Mouse (Mus musculus): ENCODE results near the gene Cox8a.

Gene Cox8a

DNA sequence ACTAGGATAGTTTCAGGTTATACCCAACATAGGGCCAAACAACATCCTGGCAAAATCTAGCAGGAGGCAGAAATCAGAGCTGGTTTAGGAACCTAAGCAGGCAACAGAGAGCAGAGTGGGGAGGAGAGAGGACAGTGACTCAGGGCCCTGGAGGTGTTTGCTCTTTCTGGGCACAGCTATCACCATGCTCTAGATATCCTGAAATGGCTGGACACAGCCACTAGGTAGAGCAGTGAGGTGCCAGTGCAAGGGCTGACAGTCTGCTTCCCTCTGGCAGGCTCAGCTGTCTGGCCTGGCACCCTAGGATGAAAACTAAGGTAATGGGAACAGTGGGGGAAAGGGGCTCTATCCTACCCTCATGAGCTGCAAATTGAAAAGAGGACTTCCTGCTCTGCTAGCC is 6.1 kb upstream of the Cox8a start:
- no peak for DNase-seq (ENCODE audit: low read depth, low spot score)

DNA sequence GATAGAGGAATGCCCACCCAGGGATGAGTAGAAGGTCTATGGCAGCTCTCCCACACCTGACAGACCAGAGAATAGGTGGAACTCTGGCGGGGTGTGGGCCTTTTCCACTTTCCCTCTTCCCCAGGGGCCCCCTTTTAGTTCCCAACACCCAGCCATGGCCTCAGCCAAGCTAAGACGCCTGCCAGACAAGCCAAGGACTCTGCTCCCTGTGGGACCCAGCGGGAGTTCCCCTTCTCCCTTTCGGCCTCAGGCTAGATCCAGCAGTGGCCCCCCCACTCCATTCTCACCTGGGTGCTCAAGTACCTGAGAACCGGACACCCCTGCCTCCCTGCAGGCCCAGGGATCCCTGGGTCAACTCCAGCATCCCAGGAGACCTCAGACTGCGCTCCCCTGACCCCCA is 4.8 kb upstream of the Cox8a start:
- no peak for DNase-seq (ENCODE audit: low read depth, low spot score)

DNA sequence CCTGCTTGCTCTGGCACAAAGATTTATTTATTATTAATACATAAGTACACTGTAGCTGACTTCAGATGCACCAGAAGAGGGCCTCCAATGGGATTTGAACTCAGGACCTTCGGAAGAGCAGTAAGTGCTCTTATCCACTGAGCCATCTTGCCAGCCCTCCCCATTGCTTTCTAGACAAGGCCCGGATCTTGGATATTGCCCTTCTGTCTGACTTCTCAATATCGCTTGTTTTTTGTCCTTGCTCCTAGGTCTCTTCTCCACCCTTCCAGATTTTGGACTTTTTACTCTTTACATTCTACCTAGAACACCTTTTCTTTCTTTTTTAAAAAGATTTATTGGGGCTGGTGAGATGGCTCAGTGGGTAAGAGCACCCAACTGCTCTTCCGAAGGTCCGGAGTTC is 1.3 kb upstream of the Cox8a start:
- DNase-seq (ENCODE audit: low read depth, low spot score) = no peak

DNA sequence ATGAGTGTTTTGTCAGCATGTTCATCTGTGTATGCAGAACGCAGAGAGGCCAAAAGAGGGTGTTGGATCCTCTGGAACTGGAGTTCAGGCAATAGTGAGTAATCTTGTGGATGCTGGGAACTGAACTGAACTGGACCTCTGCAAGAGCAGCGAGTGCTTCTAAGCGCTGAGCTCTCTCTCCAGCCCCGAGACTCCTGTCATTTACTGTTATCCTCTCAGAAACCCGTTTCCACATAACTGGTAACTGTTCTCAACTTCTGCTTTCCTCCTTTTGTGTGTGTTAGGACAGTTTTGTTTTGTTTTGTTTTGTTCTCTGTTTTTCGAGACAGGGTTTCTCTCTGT is 481 bp upstream of the Cox8a start:
- DNase-seq (ENCODE audit: low read depth, low spot score) = no peak

DNA sequence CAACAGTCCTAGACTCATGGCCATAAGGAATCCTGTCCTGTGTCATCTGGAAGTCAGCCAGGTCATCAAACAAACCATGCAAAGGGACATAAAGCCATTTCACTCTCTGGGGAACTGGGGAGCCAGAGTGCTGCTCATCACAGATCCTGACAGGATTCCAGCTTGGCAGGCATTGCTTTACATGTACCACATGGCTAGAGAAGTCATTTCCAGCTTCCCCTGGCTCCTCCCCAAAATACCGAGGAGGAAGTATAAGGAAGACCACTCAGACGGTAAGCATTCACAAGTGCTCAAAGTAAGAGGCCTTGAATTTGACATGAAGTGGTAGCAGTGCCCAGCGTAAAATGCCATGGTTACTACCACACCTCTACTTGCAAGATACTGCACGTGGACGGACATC is 2.9 kb downstream of the Cox8a start:
- DNase-seq (ENCODE audit: low read depth, low spot score) = no peak

DNA sequence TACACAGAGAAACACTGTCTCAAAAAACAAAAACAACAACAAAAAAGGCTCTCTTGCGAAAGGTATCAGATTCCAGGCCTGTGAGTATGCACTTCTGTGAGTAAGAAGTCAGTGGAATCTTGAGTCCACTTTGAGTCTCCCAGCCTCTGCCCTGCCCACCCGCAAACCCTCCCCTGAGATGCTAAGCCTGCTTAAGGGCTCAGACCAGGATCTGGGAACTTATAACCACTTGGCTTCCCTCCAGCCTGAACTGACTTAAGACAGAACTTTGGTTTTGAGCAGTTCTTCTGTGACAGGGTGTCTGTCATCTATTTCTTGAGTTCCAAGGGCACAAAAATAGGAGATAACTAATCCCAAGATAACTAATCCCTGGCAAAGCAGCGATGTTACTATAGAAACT is 4.4 kb downstream of the Cox8a start:
- DNase-seq (ENCODE audit: low read depth, low spot score) = no peak

DNA sequence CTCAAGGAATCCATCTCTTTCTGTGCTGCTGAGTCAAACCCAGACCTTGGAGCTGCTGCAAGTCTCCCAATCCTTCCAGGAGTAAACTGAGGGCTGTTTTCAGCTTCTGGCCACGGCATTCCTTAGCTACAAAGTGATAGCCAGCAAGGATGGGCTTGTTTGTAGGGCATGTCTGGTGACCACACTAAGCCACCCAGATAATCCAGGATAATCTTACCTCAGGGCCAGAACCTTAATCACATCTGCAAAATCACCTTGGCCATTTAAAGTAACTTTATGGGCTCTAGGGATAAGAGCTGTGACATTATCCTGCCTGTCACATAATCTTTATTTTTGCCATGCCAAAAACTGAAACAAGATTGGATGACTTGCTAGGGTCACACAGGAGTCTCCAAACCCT is 5.2 kb downstream of the Cox8a start:
- DNase-seq (ENCODE audit: low read depth, low spot score) = no peak

DNA sequence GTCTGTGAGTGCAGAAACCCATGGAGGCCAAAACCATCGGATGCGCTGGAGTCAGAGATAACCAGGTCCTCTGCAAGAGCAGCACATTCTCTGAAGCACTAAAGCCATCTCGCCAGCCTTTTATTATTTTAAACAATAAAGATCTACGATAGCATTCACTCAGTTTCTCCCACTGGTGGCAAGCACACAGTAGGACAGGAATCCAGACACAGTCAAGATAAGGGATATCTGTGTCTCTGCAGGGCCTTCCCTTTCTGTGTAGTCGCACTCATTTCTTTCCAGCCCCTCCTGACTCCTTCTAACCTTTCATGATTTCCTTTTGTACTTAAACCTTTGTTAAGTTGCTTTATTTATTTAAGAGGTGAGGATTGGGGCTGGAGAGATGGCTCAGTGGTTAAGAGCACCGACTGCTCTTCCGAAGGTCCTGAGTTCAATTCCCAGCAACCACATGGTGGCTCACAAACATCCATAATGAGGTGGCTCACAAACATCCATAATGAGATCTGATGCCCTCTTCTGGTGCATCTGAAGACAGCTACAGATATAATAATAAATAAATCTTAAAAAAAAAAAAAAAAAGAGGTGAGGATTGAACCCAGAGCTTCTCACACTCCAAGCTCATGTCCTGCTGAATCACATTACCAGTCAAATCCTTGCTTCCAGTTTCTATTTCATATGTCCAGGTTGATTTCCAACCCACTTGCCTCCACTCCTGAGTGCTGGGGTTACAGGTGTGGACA is 7.3 kb downstream of the Cox8a start:
- no peak for DNase-seq (ENCODE audit: low read depth, low spot score)

DNA sequence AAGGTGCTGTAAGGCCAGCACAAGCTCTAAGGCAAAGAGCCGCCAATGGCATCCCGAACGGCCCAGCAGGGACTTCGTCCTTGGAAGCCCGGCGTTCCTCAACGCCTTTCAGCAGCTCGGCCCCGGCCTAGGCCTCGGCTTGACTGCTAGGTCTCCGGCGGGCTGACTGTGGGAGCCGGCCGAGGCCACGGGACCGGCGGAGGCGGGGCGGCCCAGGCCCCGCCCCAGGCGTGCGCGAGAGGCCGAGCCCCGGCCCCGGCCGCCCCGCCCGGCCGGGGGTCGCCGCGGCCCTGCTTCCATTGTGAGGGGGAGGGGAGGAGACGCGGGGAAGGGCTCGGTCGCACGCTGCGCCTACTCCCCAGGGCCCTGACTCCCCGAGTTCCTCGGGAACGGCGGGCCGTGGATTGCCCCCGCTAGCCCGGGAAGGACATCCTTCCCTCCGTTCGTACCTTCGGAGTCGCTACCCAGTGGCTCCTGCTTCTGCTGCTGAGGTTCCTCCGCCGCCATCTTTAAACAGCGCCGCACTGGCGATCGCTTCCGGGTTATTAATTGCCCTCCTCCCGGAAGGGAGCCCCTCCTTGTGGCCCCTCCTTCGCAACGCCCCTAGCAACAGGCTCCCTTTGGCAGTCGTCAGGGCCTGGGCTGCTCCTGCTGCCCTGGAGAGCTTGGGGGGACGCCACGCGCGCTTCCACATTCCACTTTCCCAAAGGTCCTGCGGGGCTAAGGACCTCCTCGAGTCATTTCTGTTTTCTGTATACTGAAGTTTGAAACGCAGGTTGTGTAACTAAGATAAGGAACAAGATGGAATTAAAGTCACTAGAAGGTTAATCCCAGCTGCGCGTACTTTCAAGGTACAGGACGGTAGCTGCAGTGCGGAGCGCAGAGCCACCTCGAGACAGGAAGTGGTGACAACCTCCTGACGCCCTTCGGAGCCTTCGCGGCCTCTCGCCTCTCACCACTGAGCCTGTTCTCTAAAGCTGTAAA is 11.4 kb downstream of the Cox8a start, which contains the start of gene Otub1:
Otub1 (minus strand) TSS at position 564 of the 984 bp plus-strand sequence.
- peak; percentile 84 for DNase-seq (ENCODE audit: low read depth, low spot score)

DNA sequence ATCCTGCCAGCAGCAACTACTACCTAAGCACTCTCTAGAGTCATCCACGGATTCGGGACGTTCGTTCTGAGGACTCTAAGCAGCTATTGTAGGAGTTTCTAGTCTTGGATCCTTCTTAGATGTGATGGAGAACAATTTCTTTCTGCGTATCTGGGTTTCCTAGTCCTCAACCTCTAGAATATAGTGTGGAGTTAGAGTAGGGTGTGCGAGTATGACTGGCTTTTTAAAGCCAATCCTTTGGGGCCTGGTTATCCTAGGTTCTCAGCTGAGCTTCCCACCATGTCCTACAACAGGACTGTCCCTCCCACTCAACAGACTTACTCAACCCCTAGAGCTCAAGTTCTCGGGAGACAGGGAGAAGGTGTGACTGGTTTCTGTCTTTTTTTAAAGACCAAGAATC is 12.1 kb downstream of the Cox8a start:
- no peak for DNase-seq (ENCODE audit: low read depth, low spot score)

DNA sequence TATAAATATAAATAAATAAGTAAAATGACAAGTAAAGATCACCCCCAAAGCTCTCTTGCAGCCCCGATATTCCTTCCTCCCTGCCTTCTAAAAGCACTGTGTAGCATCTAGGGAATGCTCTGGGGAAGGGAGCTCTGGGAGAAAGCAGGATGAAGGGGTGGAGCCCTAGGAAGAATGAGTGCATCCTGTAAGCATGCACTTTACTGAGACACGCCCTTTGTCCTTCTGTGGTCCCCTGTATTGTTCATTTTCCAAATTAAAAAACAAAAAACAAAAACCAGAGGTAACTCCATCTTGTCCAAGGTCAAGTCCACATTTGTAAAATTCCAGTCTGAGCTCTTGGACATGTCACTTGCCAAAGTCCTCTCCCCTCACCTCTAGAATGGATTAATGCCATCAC is 12.5 kb downstream of the Cox8a start:
- DNase-seq (ENCODE audit: low read depth, low spot score) = no peak

DNA sequence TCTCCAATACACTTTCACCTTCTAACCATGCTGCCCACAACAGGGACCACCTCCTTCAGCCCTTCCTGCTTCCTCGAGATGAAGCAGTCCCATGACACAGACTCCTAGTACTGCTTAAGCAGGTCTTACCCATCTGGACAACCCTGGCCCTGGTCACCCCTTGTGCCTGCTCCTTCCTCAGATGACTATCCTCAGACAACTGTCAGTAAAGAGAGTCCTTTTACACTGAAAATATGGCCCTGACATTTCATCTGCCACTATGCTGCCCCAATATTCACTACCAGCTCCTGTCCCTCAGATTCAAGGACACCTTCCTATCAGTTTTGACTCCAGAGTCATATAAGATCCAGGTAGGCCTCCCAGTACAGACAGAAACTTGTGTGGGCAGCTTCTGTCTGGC is 17.0 kb downstream of the Cox8a start:
- DNase-seq (ENCODE audit: low read depth, low spot score) = no peak

DNA sequence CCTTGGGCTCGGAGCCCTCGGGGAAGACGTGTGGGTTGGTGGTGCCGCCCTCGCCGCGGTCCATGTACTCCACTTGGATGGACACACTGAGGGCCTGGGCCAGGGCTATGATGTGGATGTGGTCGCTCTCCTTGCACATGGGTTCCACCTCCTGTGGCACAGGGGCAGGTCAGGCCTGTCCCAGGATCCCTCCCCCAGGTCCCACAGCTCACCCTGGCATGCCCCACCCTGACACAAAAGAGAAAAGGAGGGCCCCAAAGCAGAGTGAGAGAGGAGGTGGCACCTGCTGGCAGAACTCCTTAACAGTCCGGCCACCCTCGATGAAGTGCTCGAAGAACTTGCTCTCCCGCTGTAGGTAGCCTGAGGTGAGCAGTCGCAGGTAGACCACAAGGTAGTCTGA is 18.3 kb downstream of the Cox8a start:
- DNase-seq (ENCODE audit: low read depth, low spot score) = no peak

DNA sequence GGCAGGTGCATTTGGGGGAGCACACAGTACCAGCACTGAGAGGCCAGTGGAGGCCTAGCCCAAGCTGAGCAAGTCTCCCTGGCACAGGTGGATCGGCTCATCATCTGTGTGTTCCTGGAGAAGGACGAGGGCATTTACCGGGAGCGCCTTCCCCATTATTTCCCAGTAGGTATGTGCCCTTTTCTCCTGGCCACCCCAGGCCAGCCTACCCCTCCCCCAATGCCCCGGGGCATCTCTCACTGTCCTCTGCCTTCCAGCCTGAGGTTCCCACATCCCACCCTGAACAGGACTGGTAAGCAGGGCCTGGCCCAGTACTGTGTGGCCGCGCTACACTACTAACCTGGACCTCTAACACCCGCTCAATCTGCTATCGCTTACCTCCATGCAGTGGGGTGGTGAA is 20.0 kb downstream of the Cox8a start:
- DNase-seq (ENCODE audit: low read depth, low spot score) = no peak

DNA sequence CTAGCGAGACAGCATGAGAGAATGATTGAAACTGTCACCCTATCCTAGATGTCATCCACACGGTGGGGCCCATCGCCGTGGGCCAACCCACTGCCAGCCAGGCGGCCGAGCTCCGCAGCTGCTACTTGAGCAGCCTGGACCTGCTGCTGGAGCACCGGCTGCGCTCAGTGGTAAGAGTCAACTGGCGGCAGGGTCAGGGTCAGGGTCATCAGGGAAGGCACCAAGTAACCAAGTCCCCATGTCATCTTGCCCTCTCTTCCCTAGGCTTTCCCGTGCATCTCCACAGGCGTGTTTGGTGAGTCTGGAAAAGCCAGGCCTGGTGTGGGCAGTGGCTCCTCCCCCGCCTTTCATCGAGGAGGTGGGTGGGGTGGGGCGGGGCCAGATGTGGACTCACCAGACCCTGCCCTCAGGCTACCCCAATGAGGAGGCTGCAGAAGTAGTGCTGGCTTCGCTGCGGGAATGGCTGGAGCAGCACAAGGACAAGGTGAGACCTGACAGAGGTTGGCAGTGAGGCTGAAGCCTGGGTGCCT is 20.6 kb downstream of the Cox8a start:
- DNase-seq (ENCODE audit: low read depth, low spot score) = peak; percentile 48

DNA sequence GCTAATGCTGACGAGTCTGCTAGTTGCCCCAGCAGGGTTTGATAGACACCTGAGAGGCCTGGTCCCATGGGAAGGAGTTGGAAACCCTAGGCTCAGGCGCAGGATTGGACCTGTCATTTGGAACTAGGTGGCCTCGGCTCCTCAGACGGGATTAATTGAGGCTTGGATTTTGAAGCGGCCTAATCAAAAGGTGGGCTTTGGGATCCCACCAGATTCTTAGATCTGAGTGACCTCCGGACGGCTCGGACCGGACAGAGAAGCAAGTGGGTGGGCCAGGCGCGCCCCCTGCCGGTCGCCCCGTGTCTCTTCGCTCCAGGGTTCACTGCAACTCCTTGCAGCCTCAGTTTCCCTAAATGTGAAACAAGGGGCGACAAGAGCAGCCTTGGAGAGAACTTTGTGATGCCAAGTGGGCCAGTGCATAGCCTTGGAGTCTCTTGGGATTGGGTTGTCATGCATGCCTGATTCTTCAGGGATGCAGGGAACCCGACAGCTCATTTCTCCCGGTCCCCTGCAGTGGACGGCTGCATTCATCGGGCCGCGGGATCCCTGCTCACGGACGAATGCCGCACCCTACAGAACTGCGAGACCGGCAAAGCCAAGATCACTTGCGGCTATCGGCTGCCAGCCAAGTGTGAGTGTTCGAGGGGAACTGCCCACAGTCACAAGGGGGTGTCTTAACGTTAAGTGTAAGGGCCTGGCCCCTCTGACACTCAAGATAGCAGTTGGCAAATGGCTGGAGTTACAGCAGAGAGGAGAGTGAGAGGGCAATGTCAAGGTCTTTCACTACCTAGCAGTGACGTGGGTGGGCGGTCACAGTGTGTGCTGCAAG is 21.3 kb downstream of the Cox8a start:
- DNase-seq (ENCODE audit: low read depth, low spot score) = no peak

DNA sequence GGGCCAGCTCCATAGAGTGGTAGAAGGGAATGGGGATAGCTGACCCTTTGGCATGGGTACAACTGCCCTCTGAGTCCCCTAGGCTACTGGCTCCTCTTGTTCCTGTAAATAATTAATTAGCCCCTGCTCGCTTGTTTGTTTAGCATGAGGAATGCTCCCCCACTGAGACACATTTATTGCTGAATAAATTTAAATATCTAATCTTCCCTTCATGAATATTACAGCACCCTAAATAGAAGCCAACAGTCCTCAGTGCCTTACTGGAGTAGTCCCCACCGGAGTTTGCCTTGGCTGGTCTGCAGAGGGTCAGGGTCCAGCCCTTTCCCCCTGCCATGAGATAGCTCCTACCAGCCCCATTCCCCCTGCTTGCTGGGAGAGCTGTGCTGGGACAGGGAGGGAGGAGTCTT is 24.9 kb downstream of the Cox8a start:
- no peak for DNase-seq (ENCODE audit: low read depth, low spot score)

DNA sequence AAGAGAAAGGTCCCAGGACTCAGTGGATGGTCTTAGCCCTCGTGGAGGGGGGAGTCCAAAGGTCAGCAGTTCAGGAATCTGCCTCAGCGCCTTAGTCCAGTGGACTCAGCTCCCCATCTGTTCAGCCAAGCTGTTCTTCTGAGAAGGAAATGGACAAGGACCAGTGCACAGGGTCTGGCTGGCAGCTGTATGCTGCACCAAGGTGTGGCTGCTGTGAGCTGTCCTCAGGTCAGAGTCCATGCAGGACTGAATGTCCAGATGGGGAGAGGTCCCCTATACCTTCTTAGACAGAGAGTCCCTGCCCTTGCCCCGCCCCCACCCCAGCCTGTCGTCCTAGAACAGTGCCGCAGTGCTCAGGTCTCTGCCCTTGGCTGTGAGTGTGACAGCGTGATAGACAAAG is 25.8 kb downstream of the Cox8a start:
- DNase-seq (ENCODE audit: low read depth, low spot score) = no peak

DNA sequence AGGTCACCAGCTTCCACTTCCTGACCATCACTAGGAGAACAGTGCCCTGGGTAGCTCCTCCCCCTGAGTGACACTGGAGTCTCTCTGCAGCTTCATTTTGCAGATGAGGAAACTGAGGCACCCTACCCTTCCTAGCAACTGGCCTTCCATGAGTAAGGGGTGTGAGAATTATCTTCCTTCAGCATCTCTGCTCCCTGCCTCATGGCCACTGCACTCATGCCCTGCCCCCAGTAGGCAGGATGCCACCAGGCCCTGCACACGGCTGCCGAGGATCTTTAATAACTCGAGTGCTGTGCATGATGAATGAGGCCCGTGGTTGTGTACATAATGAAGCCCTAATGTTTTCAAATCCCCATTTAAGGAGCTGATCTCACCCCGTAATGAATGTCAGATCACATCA is 26.4 kb downstream of the Cox8a start:
- DNase-seq (ENCODE audit: low read depth, low spot score) = no peak

DNA sequence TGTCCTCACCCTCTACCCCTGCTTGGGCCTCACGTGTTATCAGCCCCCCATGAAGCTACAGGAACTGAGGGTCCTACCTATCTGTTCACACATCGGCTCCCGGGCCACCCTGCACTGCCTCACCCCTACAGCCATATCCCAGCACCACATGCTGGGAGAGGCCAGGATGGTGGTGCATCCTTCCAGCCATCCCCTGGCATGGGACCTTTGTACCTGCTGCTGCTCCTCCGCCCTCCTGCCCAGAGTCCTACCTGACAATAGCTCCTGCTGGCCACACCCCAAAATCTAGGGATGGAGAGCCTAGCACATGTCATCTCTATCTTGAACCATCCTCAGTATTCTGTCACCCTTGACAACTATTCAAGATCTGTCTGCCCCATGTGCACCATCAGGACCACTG is 28.4 kb downstream of the Cox8a start:
- no peak for DNase-seq (ENCODE audit: low read depth, low spot score)

DNA sequence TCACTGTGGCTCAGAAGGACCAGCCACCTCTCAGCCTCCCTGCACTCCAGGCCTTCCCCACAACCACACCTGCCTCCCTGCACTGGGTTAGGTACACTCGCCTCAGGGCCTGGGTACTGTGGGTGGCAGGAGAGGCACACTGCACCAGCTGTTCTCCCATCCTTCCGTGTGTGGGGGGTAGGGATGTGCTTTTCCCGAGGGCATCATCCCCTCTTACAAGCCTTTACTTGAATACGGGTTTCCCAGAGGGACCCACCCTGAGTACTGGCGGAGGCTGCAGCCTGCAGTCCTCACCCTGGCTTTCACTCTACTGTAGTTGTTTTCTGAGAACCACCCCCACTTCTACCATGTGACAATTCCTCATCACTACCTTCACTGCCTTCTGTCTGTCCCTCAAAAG is 30.3 kb downstream of the Cox8a start:
- DNase-seq (ENCODE audit: low read depth, low spot score) = no peak

Measured in WW6 (cell line).